Mouse (Mus musculus): ENCODE results near the gene Fam160a2. TPM values are rescaled to one million over a fixed set of nuclear protein-coding genes. Genes with fewer than 3 reads are reported as not detected.

Gene Fam160a2
- polyA plus RNA-seq, 1 experiment from 2014 or later, result 41.8 TPM

DNA sequence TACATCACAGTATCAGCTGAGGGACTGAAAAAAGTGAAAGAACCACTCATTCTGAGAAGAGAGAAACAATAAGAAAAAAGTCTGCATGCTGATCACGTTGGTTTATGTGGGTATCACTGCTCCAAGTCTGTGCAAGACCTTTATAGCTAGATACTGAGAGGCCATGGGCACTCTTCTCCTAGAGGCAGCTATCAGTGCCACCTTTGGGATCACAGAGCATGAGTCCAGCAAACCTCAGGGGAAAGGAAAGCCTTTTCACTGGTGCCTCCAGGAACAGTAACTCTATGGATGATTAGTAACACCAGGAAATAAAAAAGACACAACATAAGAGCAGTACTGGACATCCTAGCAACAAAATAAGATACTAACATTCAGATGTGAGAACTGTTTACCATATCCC lies 57.7 kb downstream of the Fam160a2 start, which contains the start of gene Olfr691:
Gene Olfr691 (minus strand): TSS at position 101 of the 400 bp plus-strand sequence.
- 49% methylated on average over 1 of the region's 1 CpGs for WGBS
- no peaks in the 10 kb centered on the region for H3K36me3 ChIP-seq
- H3K9me3 ChIP-seq, result no peaks in the 10 kb centered on the region
- no peaks in the 10 kb centered on the region for H3K27me3 ChIP-seq
- no peak within 1 kb of the TSS for H3K9ac ChIP-seq
- no peak for ATAC-seq (ENCODE audit: insufficient number of reproducible peaks, insufficient read depth, low FRiP score, low TSS enrichment, low read depth)
- H3K27ac ChIP-seq, result no peak within 1 kb of the TSS
- no peak within 1 kb of the TSS for H3K4me2 ChIP-seq
- H3K4me3 ChIP-seq, result no peak within 1 kb of the TSS
- no peaks in the 10 kb centered on the region for H3K4me1 ChIP-seq

DNA sequence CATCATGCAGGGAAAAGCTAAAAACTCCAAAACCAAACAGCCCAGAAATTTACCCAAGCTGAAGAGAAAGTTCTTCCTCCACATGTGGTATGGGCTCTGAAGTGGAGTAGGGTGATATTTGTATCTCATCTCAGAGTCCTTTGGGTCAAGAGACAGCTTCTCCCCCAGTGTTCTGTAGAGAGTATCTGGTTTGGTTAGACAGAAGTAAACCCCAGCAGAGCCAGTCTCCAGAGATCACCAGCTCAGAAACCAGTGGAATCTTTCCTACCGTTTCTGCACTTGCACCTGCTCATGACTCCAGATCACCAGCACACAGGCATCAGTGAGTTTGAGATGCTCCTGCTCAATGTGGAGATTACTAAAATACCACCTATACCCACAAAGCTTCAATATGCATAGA lies 65.8 kb downstream of the Fam160a2 start, which contains the start of gene Olfr690:
Gene Olfr690 (minus strand): TSS at position 101 of the 400 bp plus-strand sequence.
- ATAC-seq (ENCODE audit: insufficient number of reproducible peaks, insufficient read depth, low FRiP score, low TSS enrichment, low read depth), result no peak
- no peak within 1 kb of the TSS for H3K9ac ChIP-seq
- no peaks in the 10 kb centered on the region for H3K4me1 ChIP-seq
- H3K27ac ChIP-seq, result no peak within 1 kb of the TSS
- no peaks in the 10 kb centered on the region for H3K9me3 ChIP-seq
- no peaks in the 10 kb centered on the region for H3K27me3 ChIP-seq
- H3K36me3 ChIP-seq, result no peaks in the 10 kb centered on the region
- H3K4me3 ChIP-seq, result no peak within 1 kb of the TSS
- 84% methylated on average over 1 of the region's 1 CpGs for WGBS
- H3K4me2 ChIP-seq, result no peak within 1 kb of the TSS

DNA sequence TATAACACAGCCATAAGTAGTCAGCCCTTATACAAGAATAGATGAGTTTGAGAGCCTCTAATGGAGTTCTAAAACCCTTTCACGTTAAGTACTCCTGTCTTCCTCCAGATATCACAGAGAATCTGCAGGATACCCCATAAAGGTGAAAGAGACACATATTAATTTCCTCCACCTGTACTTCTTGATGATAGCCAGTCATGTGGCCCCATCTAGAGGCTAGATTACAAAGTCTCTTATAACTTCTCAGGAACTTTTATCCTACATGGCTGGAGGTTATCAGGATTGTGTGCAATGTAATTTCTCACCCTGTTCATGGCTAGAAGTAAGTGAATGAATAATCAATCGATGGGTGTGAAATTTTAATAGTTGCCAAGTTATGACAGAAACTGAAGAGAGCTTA lies 74.6 kb downstream of the Fam160a2 start:
- no peak overlapping the region for H3K9ac ChIP-seq
- no peak overlapping the region for H3K4me3 ChIP-seq
- no peaks in the 10 kb centered on the region for H3K36me3 ChIP-seq
- H3K9me3 ChIP-seq, result no peaks in the 10 kb centered on the region
- no peaks in the 10 kb centered on the region for H3K4me1 ChIP-seq
- no peak overlapping the region for H3K27ac ChIP-seq
- H3K4me2 ChIP-seq, result no peak overlapping the region
- WGBS, result 79% methylated on average over 2 of the region's 2 CpGs
- H3K27me3 ChIP-seq, result no peaks in the 10 kb centered on the region
- no peak for ATAC-seq (ENCODE audit: insufficient number of reproducible peaks, insufficient read depth, low FRiP score, low TSS enrichment, low read depth)

Other genes starting within 250 kb of the Fam160a2 start
- gene Olfr684, start 236.4 kb downstream of the Fam160a2 start, polyA plus RNA-seq (2015; fragmentation: Nextera tagmentation; extraction: Ambion mirVana), result not detected in 2 replicates
- gene Olfr685, start 214.0 kb downstream of the Fam160a2 start, polyA plus RNA-seq (2015; fragmentation: Nextera tagmentation; extraction: Ambion mirVana), result 0.13 TPM in 1 of 2 replicates, not detected in the other
- not detected in 2 replicates for gene Olfr686, start 192.6 kb downstream of the Fam160a2 start, polyA plus RNA-seq (2015; fragmentation: Nextera tagmentation; extraction: Ambion mirVana)
- gene Olfr688, start 112.0 kb downstream of the Fam160a2 start, polyA plus RNA-seq (2015; fragmentation: Nextera tagmentation; extraction: Ambion mirVana), result not detected in 2 replicates
- gene Olfr689, start 88.9 kb downstream of the Fam160a2 start, polyA plus RNA-seq (2015; fragmentation: Nextera tagmentation; extraction: Ambion mirVana), result 0.08 TPM in 1 of 2 replicates, not detected in the other
- gene Olfr690, start 66.0 kb downstream of the Fam160a2 start, polyA plus RNA-seq (2015; fragmentation: Nextera tagmentation; extraction: Ambion mirVana), result not detected in 2 replicates
- gene Olfr691, start 57.8 kb downstream of the Fam160a2 start, polyA plus RNA-seq (2015; fragmentation: Nextera tagmentation; extraction: Ambion mirVana), result 0.35 and 0.51 TPM in 2 replicates
- gene Olfr692, start 31.8 kb downstream of the Fam160a2 start, polyA plus RNA-seq (2015; fragmentation: Nextera tagmentation; extraction: Ambion mirVana), result not detected in 2 replicates
- not detected in 2 replicates for gene Gm5901, start 25.0 kb downstream of the Fam160a2 start, polyA plus RNA-seq (2015; fragmentation: Nextera tagmentation; extraction: Ambion mirVana)
- 0.10 TPM in 1 of 2 replicates, not detected in the other for gene Cnga4, start 4.5 kb upstream of the Fam160a2 start, polyA plus RNA-seq (2015; fragmentation: Nextera tagmentation; extraction: Ambion mirVana)
- 0.48 and 0.52 TPM in 2 replicates for gene Cckbr, start 25.7 kb upstream of the Fam160a2 start, polyA plus RNA-seq (2015; fragmentation: Nextera tagmentation; extraction: Ambion mirVana)
- gene Cavin3, start 82.2 kb upstream of the Fam160a2 start, polyA plus RNA-seq (2015; fragmentation: Nextera tagmentation; extraction: Ambion mirVana), result 72.5 and 73.3 TPM in 2 replicates
- 36.7 and 37.1 TPM in 2 replicates for gene Smpd1, start 154.3 kb upstream of the Fam160a2 start, polyA plus RNA-seq (2015; fragmentation: Nextera tagmentation; extraction: Ambion mirVana)
- gene Apbb1, start 181.6 kb upstream of the Fam160a2 start, polyA plus RNA-seq (2015; fragmentation: Nextera tagmentation; extraction: Ambion mirVana), result 59.9 and 62.3 TPM in 2 replicates
- 0.37 and 3.7 TPM in 2 replicates for gene Hpx, start 200.1 kb upstream of the Fam160a2 start, polyA plus RNA-seq (2015; fragmentation: Nextera tagmentation; extraction: Ambion mirVana)
- gene Trim3, start 233.5 kb upstream of the Fam160a2 start, polyA plus RNA-seq (2015; fragmentation: Nextera tagmentation; extraction: Ambion mirVana), result 41.3 and 49.1 TPM in 2 replicates
- gene Timm10b, start 240.0 kb upstream of the Fam160a2 start, polyA plus RNA-seq (2015; fragmentation: Nextera tagmentation; extraction: Ambion mirVana), result 161 and 178 TPM in 2 replicates
- gene Arfip2, start 240.4 kb upstream of the Fam160a2 start, polyA plus RNA-seq (2015; fragmentation: Nextera tagmentation; extraction: Ambion mirVana), result 81.4 and 85.5 TPM in 2 replicates
- gene Gm45799, start 240.5 kb upstream of the Fam160a2 start, polyA plus RNA-seq (2015; fragmentation: Nextera tagmentation; extraction: Ambion mirVana), result 32.4 and 35.2 TPM in 2 replicates

Data from embryonic facial prominence, embryonic 13.5 days (tissue).